Mouse (Mus musculus) lung, postnatal 0 days (tissue): ENCODE data around the gene Smap2. TPM values are rescaled to one million over a fixed set of nuclear protein-coding genes. Genes with fewer than 3 reads are reported as not detected.
A peak's percentile ranks its signal among the peaks of the same experiment; 100 is the strongest.
"Not testable (repeated sequence)": the region's sequence is repeated elsewhere in the genome, so short reads cannot be mapped to it uniquely, and the experiment has no call there.

Source experiments
- ATAC-seq: fragments of 200-750 bp; cut with Nextera tagmentation; 2 replicates; pipeline ENCODE4 v1.8.0; 2017; ENCODE audit warnings: moderate library complexity
- DNase-seq: peaks from one replicate; pipeline ENCODE4 v3.0.0-alpha.2; 2016; ENCODE audit warnings: low spot score
- H3K27ac ChIP-seq: fragments of 300-500 bp; sonication (generic); 2 replicates; pipeline ENCODE4 v1.5.1; 2014; ENCODE audit warnings: antibody characterized with exemption, mild to moderate bottlenecking, low read length, mixed read lengths
- H3K27me3 ChIP-seq: fragments of 300-500 bp; sonication (generic); replicated peaks from 2 replicates; pipeline ENCODE4 v1.6.1; 2014; ENCODE audit warnings: low read length, mixed read lengths; ENCODE audit not compliant: insufficient read depth
- H3K36me3 ChIP-seq: fragments of 300-500 bp; sonication (generic); 2 replicates; pipeline ENCODE4 v1.6.1; 2014; ENCODE audit warnings: low read length, mixed read lengths; ENCODE audit not compliant: insufficient read depth
- H3K4me1 ChIP-seq: fragments of 300-500 bp; sonication (generic); 2 replicates; pipeline ENCODE4 v1.6.1; 2014; ENCODE audit warnings: antibody characterized with exemption, low read depth, low read length, mixed read lengths; ENCODE audit not compliant: insufficient read depth
- H3K4me2 ChIP-seq: fragments of 300-500 bp; sonication (generic); replicated peaks from 2 replicates; pipeline ENCODE4 v1.6.1; 2014; ENCODE audit warnings: low read depth, mild to moderate bottlenecking, low read length, moderate library complexity, mixed read lengths
- H3K4me3 ChIP-seq: fragments of 300-500 bp; sonication (generic); 2 replicates; pipeline ENCODE4 v1.5.1; 2014; ENCODE audit warnings: low read depth, low read length
- H3K9ac ChIP-seq: fragments of 300-500 bp; sonication (generic); replicated peaks from 2 replicates; pipeline ENCODE4 v1.6.1; 2014; ENCODE audit warnings: low read depth, mild to moderate bottlenecking
- H3K9me3 ChIP-seq: fragments of 300-500 bp; sonication (generic); 2 replicates; pipeline ENCODE4 v1.6.1; 2016; ENCODE audit warnings: low read length, mixed read lengths
- CTCF ChIP-seq: IDR thresholded peaks from 2 replicates; pipeline ENCODE4 v1.5.1; 2016; ENCODE audit warnings: antibody characterized with exemption, mild to moderate bottlenecking
- EP300 ChIP-seq: IDR thresholded peaks from 2 replicates; pipeline ENCODE4 v1.6.1; 2016; ENCODE audit warnings: antibody characterized with exemption, mild to moderate bottlenecking, control low read depth
- WGBS: fragments of 180-500 bp; shearing (Covaris S2); extraction: QIAGEN DNeasy Blood & Tissue Kit; methylation state at CpG from one replicate; pipeline ENCODE4 v1.1.7; 2014; 5-methylcytosine and 5-hydroxymethylcytosine counted together
- polyA plus RNA-seq: library from polyadenylated mRNA; unstranded; fragments of >200 nt; fragmentation: Nextera tagmentation; extraction: Ambion mirVana; gene quantifications from 2 replicates; pipeline ENCODE4 v1.2.1, GENCODE M21; 2015

Smap2 gene
- polyA plus RNA-seq = 10.8 and 12.4 TPM in 2 replicates

DNA sequence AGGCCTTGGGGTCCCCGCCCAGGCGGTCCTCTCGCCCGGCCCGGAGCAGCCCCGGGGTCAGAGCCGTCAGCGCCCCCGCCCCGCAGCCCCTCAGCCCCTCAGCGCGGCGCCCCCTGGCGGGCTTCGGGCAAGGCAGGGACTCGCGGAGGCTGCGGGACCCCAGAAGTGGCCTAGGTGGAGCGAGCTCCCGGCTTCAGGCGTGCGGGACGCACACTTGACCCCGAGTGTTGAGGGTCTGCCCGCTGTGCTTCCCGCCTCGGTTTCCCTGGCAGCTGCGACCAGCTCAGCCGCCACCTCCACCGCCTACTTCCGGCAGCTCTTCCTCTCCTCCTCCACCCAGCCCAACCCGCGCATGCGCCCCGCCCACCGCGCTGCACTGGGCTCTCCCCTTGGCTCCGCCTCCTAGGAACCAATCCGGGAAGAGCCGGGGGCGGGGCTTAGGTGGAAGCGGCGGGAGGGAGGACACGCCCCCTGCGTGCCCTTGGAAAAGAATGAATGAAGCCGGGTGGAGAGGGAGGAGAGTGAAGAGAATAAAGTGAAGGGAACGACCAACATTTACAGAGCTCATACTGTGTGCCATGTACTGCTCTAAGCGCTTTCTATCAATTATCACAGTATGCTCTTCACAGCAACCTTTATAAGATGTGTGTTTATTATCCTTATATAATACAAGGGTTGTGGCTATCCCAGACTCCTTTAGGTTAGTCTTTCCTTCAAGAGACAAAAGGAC is at the start of gene Smap2:
Gene Smap2, minus strand, starts transcription at position 320 of the 730 bp plus-strand sequence.
- H3K27ac ChIP-seq = peak within 1 kb of the TSS; percentile 74
- H3K36me3 ChIP-seq = no peaks in the 10 kb centered on the region
- DNase-seq (peak; percentile 100), ATAC-seq (peak; percentile 98)
- 0 out of 2 replicates have a peak, but pooled peaks cover 4% of the 10 kb centered on the region for H3K4me1 ChIP-seq
- no peaks in the 10 kb centered on the region for H3K27me3 ChIP-seq
- peak within 1 kb of the TSS; percentile 95 for H3K4me3 ChIP-seq
- no peaks in the 10 kb centered on the region for H3K9me3 ChIP-seq
- no peak for TF ChIP-seq EP300
- peak; percentile 75 for TF ChIP-seq CTCF
- H3K9ac ChIP-seq = peak within 1 kb of the TSS; percentile 78
- WGBS = 1% methylated on average over 27 of the region's 48 CpGs
- H3K4me2 ChIP-seq = peak within 1 kb of the TSS; percentile 98

- H3K9ac ChIP-seq = no peak overlapping the region
- DNase-seq (no peak), ATAC-seq (no peak)
- no peak for TF ChIP-seq EP300
- TF ChIP-seq CTCF = no peak
- H3K27ac ChIP-seq = no peak overlapping the region
- no peak overlapping the region for H3K4me3 ChIP-seq
- no peaks in the 10 kb centered on the region for H3K4me1 ChIP-seq
- no peak overlapping the region for H3K4me2 ChIP-seq
- 70% methylated on average over 2 of the region's 2 CpGs for WGBS
- H3K9me3 ChIP-seq = no peaks in the 10 kb centered on the region
- H3K27me3 ChIP-seq = no peaks in the 10 kb centered on the region
- peaks cover 14% of the 10 kb centered on the region; the same call in 1 of the 2 replicates for H3K36me3 ChIP-seq
Observed at GRCm38 (mm10) chr4:121065336-121065735, 48.3 kb upstream of the Smap2 start.

DNA sequence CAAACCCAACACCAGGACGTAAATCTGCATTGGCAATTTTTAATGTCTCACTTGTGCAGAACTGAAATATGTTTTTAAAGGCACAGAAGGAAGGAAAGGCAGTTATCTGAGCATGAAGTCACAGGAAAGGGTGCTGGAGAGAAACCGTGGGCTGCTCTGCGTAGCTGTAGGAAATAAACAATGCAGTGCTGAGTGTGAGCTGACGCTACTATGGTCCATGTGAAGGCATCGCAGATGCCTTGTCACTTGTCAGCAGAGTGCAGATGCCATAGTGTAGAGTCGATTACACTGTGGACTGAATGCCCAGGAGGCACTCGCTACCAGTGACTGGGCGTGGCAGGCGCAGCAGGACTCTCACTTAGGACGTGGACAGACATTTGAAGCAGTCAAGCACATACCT is 42.2 kb upstream of the Smap2 start:
- H3K27ac ChIP-seq, H3K9me3 ChIP-seq, ATAC-seq, H3K27me3 ChIP-seq, H3K9ac ChIP-seq, H3K4me1 ChIP-seq, DNase-seq, H3K4me3 ChIP-seq, H3K4me2 ChIP-seq, H3K36me3 ChIP-seq: not testable (repeated sequence)
- 80% methylated on average over 10 of the region's 10 CpGs for WGBS

GRCm38 (mm10) chr4:121057032-121057431 is 40.0 kb upstream of the Smap2 start:
- Histone ChIP-seq H3K4me2 (no peak overlapping the region), H3K4me1 (no peaks in the 10 kb centered on the region), H3K4me3 (no peak overlapping the region), H3K27me3 (no peaks in the 10 kb centered on the region), H3K9me3 (no peaks in the 10 kb centered on the region), H3K27ac (no peak overlapping the region), H3K9ac (no peak overlapping the region), H3K36me3 (no peaks in the 10 kb centered on the region)
- no peak for TF ChIP-seq CTCF
- TF ChIP-seq EP300 = no peak
- 44% methylated on average over 2 of the region's 2 CpGs for WGBS
- no peak for DNase-seq
- ATAC-seq = no peak

- WGBS = 41% methylated on average over 3 of the region's 3 CpGs
- no peak overlapping the region for H3K9ac ChIP-seq
- no peaks in the 10 kb centered on the region for H3K36me3 ChIP-seq
- TF ChIP-seq EP300 = no peak
- peak; percentile 63 for TF ChIP-seq CTCF
- no peaks in the 10 kb centered on the region for H3K4me1 ChIP-seq
- no peaks in the 10 kb centered on the region for H3K9me3 ChIP-seq
- no peaks in the 10 kb centered on the region for H3K27me3 ChIP-seq
- H3K27ac ChIP-seq = no peak overlapping the region
- no peak overlapping the region for H3K4me2 ChIP-seq
- DNase-seq (no peak), ATAC-seq (no peak)
- H3K4me3 ChIP-seq = no peak overlapping the region
Observed at GRCm38 (mm10) chr4:121056342-121056741, 39.3 kb upstream of the Smap2 start.

GRCm38 (mm10) chr4:121052454-121053323 is 35.6 kb upstream of the Smap2 start:
- Histone ChIP-seq H3K4me2 (no peak overlapping the region), H3K36me3 (no peaks in the 10 kb centered on the region), H3K9ac (no peak overlapping the region), H3K9me3 (no peaks in the 10 kb centered on the region), H3K4me3 (no peak overlapping the region), H3K4me1 (no peaks in the 10 kb centered on the region), H3K27ac (no peak overlapping the region), H3K27me3 (no peaks in the 10 kb centered on the region)
- ATAC-seq = no peak
- WGBS = 18% methylated on average over 34 of the region's 35 CpGs
- TF ChIP-seq EP300 (no peak), CTCF (no peak)
- DNase-seq = no peak
